Mouse (Mus musculus): ENCODE measurements around the gene Cd86. TPM values are rescaled to one million over a fixed set of nuclear protein-coding genes. Genes with fewer than 3 reads are reported as not detected.

Cd86 gene
- total RNA-seq, 2 experiments from 2014 or later: 1.0 to 2.1 TPM

DNA sequence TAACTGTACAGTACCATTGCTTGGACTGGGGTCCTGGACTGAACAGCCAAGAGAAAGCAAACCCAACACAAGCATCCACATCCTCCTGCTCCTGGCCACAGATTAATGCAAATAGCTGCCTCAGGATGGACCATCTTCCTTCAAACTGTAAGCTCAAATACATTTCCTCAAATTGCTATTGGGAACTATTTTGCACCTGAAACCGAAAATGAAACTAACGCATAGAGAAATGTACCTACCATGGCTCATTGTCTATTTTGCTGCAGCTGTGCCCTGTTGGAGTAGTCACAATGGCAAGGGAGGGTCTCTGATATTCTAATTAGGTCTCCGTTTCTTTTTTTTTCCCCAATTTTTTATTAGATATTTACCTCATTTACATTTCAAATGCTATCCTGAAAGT is 15.9 kb upstream of the Cd86 start:
- DNase-seq (ENCODE audit: low spot score in 2 of 2): no peak
- Histone ChIP-seq H3K4me3 (no peak overlapping the region), H3K27ac (no peak overlapping the region)
- TF ChIP-seq CTCF (conservative IDR thresholded peaks at IDR 0.05): no peak

DNA sequence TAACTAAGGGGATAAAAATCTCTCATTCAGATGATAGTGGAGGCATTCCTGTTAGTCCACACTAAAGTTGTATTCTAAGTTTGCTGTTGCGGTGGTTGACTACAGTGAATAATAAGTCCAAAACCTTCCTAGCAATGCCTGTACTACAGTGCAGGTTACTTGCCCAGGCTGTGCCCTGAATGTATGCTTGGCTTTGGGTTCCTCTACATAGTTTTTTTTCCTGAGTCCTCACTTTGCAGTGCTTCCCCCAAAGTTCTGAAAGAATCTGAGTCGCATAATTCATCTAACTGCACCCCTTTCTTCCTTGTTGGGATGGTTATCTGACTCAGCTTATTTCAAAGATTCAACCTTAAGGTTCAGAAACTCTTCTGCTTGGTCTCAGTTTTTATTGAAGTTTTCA is 10.0 kb upstream of the Cd86 start:
- no peak for TF ChIP-seq CTCF (conservative IDR thresholded peaks at IDR 0.05)
- H3K27ac ChIP-seq: no peak overlapping the region
- no peak overlapping the region for H3K4me3 ChIP-seq
- no peak for DNase-seq (ENCODE audit: low spot score in 2 of 2)

DNA sequence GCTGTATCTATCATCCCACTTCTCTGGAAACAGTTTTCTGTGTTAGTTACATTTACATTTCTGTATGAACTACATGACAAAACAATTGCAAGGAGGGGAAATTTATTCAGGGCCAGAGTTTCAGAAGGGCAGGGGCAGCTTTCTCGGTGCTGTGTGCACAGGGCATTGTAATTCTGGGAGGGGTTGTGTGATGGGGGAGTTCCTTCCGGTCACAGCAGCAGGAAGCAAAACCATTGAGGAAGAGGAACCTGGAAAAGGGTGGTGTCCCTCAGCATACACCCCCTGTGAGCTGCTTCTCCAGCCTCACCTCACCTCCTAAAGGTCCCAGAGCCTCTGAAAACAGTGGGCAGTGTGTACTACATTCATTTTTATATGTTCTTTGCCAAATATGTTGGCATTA is 9.4 kb upstream of the Cd86 start:
- Histone ChIP-seq H3K4me3 (no peak overlapping the region), H3K27ac (no peak overlapping the region)
- no peak for TF ChIP-seq CTCF (conservative IDR thresholded peaks at IDR 0.05)
- DNase-seq (ENCODE audit: low spot score in 2 of 2): no peak

DNA sequence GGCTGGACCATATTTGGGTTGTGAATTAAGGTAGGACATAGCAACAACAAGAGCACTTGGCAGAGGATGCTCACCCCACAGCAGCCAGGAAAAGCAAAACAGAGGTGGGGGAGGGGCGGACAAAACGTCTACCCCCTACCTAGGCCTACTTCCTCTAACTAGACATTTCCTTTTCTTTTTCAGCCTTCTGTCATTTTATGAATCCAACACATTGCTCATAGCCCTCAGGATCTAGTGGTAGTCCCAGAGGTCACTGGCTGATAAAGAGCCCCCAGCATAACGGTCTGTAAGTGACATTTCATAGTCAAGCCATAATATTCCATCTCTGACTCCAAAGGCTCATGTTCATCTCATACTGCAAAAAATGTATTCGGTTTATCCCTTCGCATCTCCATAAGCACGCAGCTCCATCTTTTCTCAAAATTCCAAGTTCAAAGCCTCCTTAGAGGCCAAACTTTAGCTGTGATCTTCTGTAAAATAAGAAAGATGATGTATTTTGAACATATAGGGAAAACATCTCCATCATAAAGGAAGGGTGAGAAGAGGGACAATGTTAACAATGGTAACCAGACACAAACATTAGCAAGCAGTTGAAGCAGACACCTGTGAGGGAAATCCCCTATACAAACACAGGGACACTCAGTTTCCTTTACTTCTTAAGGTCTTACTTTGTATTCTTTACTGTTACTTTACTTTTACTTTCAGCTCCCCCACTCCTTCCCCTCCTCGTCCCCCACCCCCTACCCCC is 8.8 kb upstream of the Cd86 start:
- no peak overlapping the region for H3K4me3 ChIP-seq
- H3K27ac ChIP-seq: no peak overlapping the region
- no peak for DNase-seq (ENCODE audit: low spot score in 2 of 2)
- no peak for TF ChIP-seq CTCF (conservative IDR thresholded peaks at IDR 0.05)

GRCm38 (mm10) chr16:36673196-36673595 is 7.3 kb upstream of the Cd86 start:
- no peak overlapping the region for H3K4me3 ChIP-seq
- no peak for DNase-seq (ENCODE audit: low spot score in 2 of 2)
- no peak for TF ChIP-seq CTCF (conservative IDR thresholded peaks at IDR 0.05)
- no peak overlapping the region for H3K27ac ChIP-seq

- no peak for DNase-seq (ENCODE audit: low spot score in 2 of 2)
- H3K4me3 ChIP-seq: no peak overlapping the region
- TF ChIP-seq CTCF (conservative IDR thresholded peaks at IDR 0.05): no peak
- H3K27ac ChIP-seq: no peak overlapping the region
These were observed 4.7 kb upstream of the Cd86 start for GRCm38 (mm10) chr16:36670590-36670989.

DNA sequence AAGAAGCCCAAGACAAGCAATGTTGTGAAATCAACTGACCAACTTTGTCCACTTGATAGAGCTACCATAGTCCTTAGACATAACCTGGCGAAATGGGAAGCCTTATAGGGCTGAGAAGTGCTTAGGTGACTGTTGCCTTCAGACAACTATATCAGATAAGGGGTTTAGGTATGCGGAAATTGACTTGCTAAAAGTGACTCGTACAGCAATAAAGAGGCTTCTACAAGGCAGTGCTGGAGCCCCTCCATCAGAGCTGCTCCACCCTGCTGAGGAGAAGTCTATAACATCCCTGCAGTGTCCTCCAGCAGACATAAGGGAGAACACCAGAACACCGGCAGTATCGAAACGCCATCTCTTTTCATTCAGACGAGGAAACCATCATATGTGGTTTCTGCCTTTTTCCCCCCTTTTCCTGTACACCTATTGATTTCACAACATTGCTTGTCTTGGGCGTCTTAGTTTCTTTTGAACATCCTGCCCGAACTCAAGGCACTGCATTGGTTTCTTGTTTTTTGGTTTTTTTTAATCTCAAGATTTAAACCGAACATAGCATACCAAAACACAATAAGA is 652 bp upstream of the Cd86 start:
- no peak for TF ChIP-seq CTCF (conservative IDR thresholded peaks at IDR 0.05)
- Histone ChIP-seq H3K4me3 (no peak overlapping the region), H3K27ac (no peak overlapping the region)
- no peak for DNase-seq (ENCODE audit: low spot score in 2 of 2)

DNA sequence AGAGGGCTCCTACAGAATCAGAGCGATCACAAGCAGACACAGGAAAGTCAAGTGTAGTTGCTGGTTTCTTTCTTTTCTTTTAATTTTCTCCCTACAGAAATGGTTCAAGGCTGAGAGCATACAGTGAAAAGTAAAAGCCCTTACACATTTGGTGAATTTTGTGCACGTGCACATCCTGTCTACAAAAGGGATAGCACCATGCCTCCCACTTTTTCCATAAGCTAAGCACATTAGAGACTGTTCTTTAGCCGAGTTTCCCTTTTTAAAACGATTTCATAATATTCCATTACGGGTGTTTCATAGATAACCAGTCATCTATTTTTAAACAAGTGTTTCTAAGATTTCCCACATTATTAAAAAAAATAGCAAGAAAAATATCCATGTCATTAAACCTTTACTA is 2.4 kb downstream of the Cd86 start:
- no peak for DNase-seq (ENCODE audit: low spot score in 2 of 2)
- TF ChIP-seq CTCF (conservative IDR thresholded peaks at IDR 0.05): no peak
- no peak overlapping the region for H3K4me3 ChIP-seq
- no peak overlapping the region for H3K27ac ChIP-seq

GRCm38 (mm10) chr16:36661330-36661729 is 4.6 kb downstream of the Cd86 start:
- Histone ChIP-seq H3K4me3 (no peak overlapping the region), H3K27ac (no peak overlapping the region)
- TF ChIP-seq CTCF (conservative IDR thresholded peaks at IDR 0.05): no peak
- DNase-seq (ENCODE audit: low spot score in 2 of 2): no peak

GRCm38 (mm10) chr16:36655910-36656309 is 10.0 kb downstream of the Cd86 start:
- H3K27ac ChIP-seq: no peak overlapping the region
- DNase-seq (ENCODE audit: low spot score in 2 of 2): no peak
- H3K4me3 ChIP-seq: no peak overlapping the region
- TF ChIP-seq CTCF (conservative IDR thresholded peaks at IDR 0.05): no peak

- no peak for TF ChIP-seq CTCF (conservative IDR thresholded peaks at IDR 0.05)
- no peak for DNase-seq (ENCODE audit: low spot score in 2 of 2)
- no peak overlapping the region for H3K4me3 ChIP-seq
- no peak overlapping the region for H3K27ac ChIP-seq
These were observed 10.7 kb downstream of the Cd86 start for GRCm38 (mm10) chr16:36655199-36655598.

DNA sequence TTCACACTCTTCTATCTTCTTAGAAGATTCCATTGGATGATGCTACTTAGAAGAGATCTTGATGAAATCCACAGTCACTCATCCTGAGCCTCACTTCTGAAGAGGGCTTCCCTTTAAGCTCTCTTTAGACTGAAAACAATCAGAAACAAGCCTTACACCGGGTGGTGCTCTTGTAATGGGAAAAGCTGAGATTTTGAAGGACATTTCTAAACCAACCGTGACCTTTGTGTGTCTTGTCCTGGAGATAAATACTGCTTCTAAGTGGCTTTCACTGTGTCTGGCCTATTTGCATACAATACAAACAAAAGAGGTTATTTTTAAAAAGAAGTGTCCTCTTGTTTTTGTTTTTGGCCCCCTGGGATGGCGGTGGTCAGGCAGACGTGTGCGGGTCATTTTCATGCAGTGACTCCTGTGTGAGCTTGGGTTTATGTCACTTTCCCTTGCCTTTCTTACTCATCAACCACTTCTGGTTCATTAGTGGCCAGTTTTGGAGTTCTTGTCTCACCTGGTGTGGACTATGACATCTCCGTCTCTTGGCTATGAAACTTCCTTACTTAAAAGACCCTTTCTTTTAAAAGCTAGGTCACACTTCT is 14.6 kb downstream of the Cd86 start:
- no peak overlapping the region for H3K4me3 ChIP-seq

DNA sequence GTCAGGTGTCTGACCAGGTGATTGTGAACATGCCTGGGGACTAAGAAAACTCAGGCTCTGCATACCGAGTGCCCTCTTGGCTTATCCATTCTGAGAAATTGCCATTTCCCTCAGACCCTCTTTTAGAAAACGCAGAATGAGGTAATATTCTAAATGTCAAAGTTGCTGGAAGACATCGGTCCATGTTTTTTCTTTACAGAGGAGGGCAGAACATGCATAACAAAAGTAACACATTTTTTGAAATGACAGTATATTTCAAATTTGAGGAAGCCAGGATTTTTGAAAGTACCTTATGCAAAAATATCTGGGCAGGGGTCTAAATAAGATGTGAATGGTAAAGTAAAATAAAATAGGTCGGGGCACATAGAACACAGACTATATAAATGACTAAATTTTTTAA is 15.4 kb downstream of the Cd86 start:
- H3K4me3 ChIP-seq: no peak overlapping the region
- TF ChIP-seq CTCF (conservative IDR thresholded peaks at IDR 0.05): no peak
- no peak for DNase-seq (ENCODE audit: low spot score in 2 of 2)
- H3K27ac ChIP-seq: no peak overlapping the region

More for the DNA sequence above, 14.6 kb downstream of the Cd86 start:
- DNase-seq (ENCODE audit: low spot score in 2 of 2): no peak
- no peak overlapping the region for H3K27ac ChIP-seq
- no peak for TF ChIP-seq CTCF (conservative IDR thresholded peaks at IDR 0.05)

GRCm38 (mm10) chr16:36649304-36649703 is 16.6 kb downstream of the Cd86 start:
- no peak overlapping the region for H3K4me3 ChIP-seq
- TF ChIP-seq CTCF (conservative IDR thresholded peaks at IDR 0.05): no peak

More at GRCm38 (mm10) chr16:36649304-36649703, 16.6 kb downstream of the Cd86 start:
- no peak for DNase-seq (ENCODE audit: low spot score in 2 of 2)
- H3K27ac ChIP-seq: no peak overlapping the region
